In the genomic region with DNA sequence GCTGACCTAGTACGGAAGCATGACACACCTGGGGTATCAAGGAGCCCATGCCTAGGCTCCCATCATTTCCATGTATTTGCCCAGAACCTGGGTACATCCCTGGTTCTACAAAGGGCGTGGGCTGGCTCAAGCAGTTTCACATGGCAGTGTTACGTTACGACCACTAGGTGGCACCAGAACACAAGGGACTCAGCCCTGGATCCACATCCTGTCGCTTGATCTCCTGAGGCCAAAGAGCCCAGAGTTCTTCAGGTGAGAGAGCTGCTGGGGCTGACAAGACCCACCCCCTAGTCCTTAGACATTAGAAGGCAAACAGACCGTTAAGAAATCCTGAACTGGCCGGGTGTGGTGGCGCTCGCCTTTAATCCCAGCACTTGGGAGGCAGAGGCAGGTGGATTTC, we compare ENCODE assay signal across 8 mouse cellular contexts. TPM values are rescaled to one million over a fixed set of nuclear protein-coding genes. Genes with fewer than 3 reads are reported as not detected.
DNase-seq lines count a peak whose midpoint lies in the region; ATAC-seq and TF ChIP-seq lines count a peak whose summit lies in the region.

No protein-coding gene starts in this region.

- H3K4me3 ChIP-seq in kidney, adult 2 months (ENCODE audit: insufficient read depth, low read depth, low read length) = no peak overlapping the region
- no peak overlapping the region for H3K4me3 ChIP-seq in limb, embryonic 14.5 days (replicated peaks; ENCODE audit: low read length)
- no peak overlapping the region for H3K4me3 ChIP-seq in stomach, postnatal 0 days (ENCODE audit: low read depth, low read length)

- no peaks in the 10 kb centered on the region for H3K36me3 ChIP-seq in kidney, adult 2 months (ENCODE audit: control insufficient read depth, insufficient read depth, low read length)
- peaks cover 20% of the 10 kb centered on the region for H3K36me3 ChIP-seq in limb, embryonic 14.5 days (ENCODE audit: control insufficient read depth, insufficient read depth, low read length)
- no peaks in the 10 kb centered on the region; the same call in 1 of the 2 replicates for H3K36me3 ChIP-seq in stomach, postnatal 0 days (ENCODE audit: control insufficient read depth, insufficient read depth, low read length)

- peak; percentile 83 for DNase-seq in CD4-positive helper T cell, adult 2 months (ENCODE audit: low read depth, low spot score)
- DNase-seq in adrenal gland, adult 2 months = peak; percentile 78
- DNase-seq in embryo, embryonic 11 days = peak; percentile 90
- DNase-seq in kidney, adult 2 months = peak; percentile 81
- peak; percentile 79 for DNase-seq in limb, embryonic 14.5 days (ENCODE audit: low spot score)
- peak; percentile 16 to 37 for DNase-seq in monocyte, adult 2 months (ENCODE audit: low read depth in 1 of 2, low spot score in 2 of 2)
- peak; percentile 75 for DNase-seq in stomach, postnatal 0 days (ENCODE audit: low spot score)

- no peak for TF ChIP-seq POLR2A in kidney, adult 2 months (IDR thresholded peaks at IDR 0.05; ENCODE audit: low read depth, low read length)
- no peak for TF ChIP-seq POLR2A in limb, embryonic 14.5 days (IDR thresholded peaks at IDR 0.05; ENCODE audit: borderline replicate concordance, extremely low read depth, insufficient read depth, insufficient read length)

- ATAC-seq in granulocyte monocyte progenitor cell, adult 5-6 weeks (replicated peaks; ENCODE audit: poor library complexity, severe bottlenecking) = peak; percentile 91
- peak; percentile 59; the same call in 1 of the 2 replicates for ATAC-seq in limb, embryonic 14.5 days (ENCODE audit: low FRiP score, low read depth)
- peak; percentile 74 for ATAC-seq in stomach, postnatal 0 days (ENCODE audit: low FRiP score, low TSS enrichment)

- no peak overlapping the region for H3K4me2 ChIP-seq in limb, embryonic 14.5 days (replicated peaks; ENCODE audit: low read depth, low read length, severe bottlenecking)
- H3K4me2 ChIP-seq in stomach, postnatal 0 days (replicated peaks; ENCODE audit: low read depth) = no peak overlapping the region

- peak; percentile 99 for TF ChIP-seq CTCF in kidney, adult 2 months (conservative IDR thresholded peaks at IDR 0.05; ENCODE audit: insufficient read depth, insufficient read length, low read depth, low read length)
- peak; percentile 99 for TF ChIP-seq CTCF in stomach, postnatal 0 days (IDR thresholded peaks at IDR 0.05; ENCODE audit: low read depth)

- H3K9me3 ChIP-seq in limb, embryonic 14.5 days (ENCODE audit: control insufficient read depth, low read length) = no peaks in the 10 kb centered on the region
- H3K9me3 ChIP-seq in stomach, postnatal 0 days (ENCODE audit: control insufficient read depth, low read length) = no peaks in the 10 kb centered on the region

- no peak overlapping the region for H3K9ac ChIP-seq in limb, embryonic 14.5 days (ENCODE audit: low read depth, low read length, severe bottlenecking)
- no peak overlapping the region for H3K9ac ChIP-seq in stomach, postnatal 0 days (ENCODE audit: low read length)

- 15% methylated on average over 9 of the region's 9 CpGs for WGBS in kidney, adult 2 months
- WGBS in limb, embryonic 14.5 days = 7% methylated on average over 9 of the region's 9 CpGs
- WGBS in stomach, postnatal 0 days = 12% methylated on average over 9 of the region's 9 CpGs

- H3K27ac ChIP-seq in kidney, adult 2 months (ENCODE audit: insufficient read depth, low read depth, low read length) = no peak overlapping the region
- no peak overlapping the region for H3K27ac ChIP-seq in limb, embryonic 14.5 days (replicated peaks; ENCODE audit: low read depth, low read length)
- no peak overlapping the region for H3K27ac ChIP-seq in stomach, postnatal 0 days (replicated peaks)

- H3K27me3 ChIP-seq in kidney, adult 2 months (replicated peaks; ENCODE audit: control insufficient read depth, insufficient read depth, low read length) = no peaks in the 10 kb centered on the region
- no peaks in the 10 kb centered on the region for H3K27me3 ChIP-seq in limb, embryonic 14.5 days (ENCODE audit: control insufficient read depth, insufficient read depth, low read length)
- H3K27me3 ChIP-seq in stomach, postnatal 0 days (ENCODE audit: control insufficient read depth, insufficient read depth, low read length) = no peaks in the 10 kb centered on the region

- TF ChIP-seq EP300 in stomach, postnatal 0 days (optimal IDR thresholded peaks at IDR 0.05) = no peak

- no peaks in the 10 kb centered on the region for H3K4me1 ChIP-seq in kidney, adult 2 months (ENCODE audit: control insufficient read depth, insufficient read depth, low read length)
- H3K4me1 ChIP-seq in limb, embryonic 14.5 days (ENCODE audit: control insufficient read depth, insufficient read depth, low read length) = no peaks in the 10 kb centered on the region
- no peaks in the 10 kb centered on the region for H3K4me1 ChIP-seq in stomach, postnatal 0 days (replicated peaks; ENCODE audit: control insufficient read depth, insufficient read depth)

RNA-seq across cellular contexts. Expression of gene Eif4g3, which starts 24.6 kb away (rescaled TPM):
- total RNA-seq in adrenal gland, adult 2 months (2021) = 100 to 1,000 TPM in 1 of 2 experiments, 10 to 100 TPM in 1; 69.2 to 133 TPM
- polyA plus RNA-seq in adrenal gland, adult 2 months (2012; rRNA removed) = 113 and 181 TPM in 2 replicates
- total RNA-seq in granulocyte monocyte progenitor cell, adult 5-6 weeks (2014; fragmentation: Nextera tagmentation) = 67.7 and 72.3 TPM in 2 replicates
- total RNA-seq in granulocyte monocyte progenitor cell, adult 5-6 weeks (2017) = 29.3 and 39.1 TPM in 2 replicates
- polyA plus RNA-seq in kidney, adult 2 months (2012; rRNA removed) = 53.5 and 54.0 TPM in 2 replicates
- polyA plus RNA-seq in limb, embryonic 14.5 days (2012; rRNA removed) = 106 and 111 TPM in 2 replicates
- 38.7 and 45.5 TPM in 2 replicates for polyA plus RNA-seq in limb, embryonic 14.5 days (2014; fragmentation: Nextera tagmentation; extraction: Ambion mirVana)
- 11.4 and 11.9 TPM in 2 replicates for polyA plus RNA-seq in stomach, postnatal 0 days (2015; fragmentation: Nextera tagmentation; extraction: Ambion mirVana)

Comparison
In these comparisons a context has a peak if more than half of its experiments do, and no peak if none do; other contexts are left out.
1. DNase-seq: peak in every context shown above with its lines; median percentile 90 in embryo, embryonic 11 days; 83 in CD4-positive helper T cell, adult 2 months; 81 in kidney, adult 2 months; 79 in limb, embryonic 14.5 days; 78 in adrenal gland, adult 2 months; 75 in stomach, postnatal 0 days; 26 in monocyte, adult 2 months.